Mouse (Mus musculus): ENCODE measurements around the gene Mindy3. TPM values are rescaled to one million over a fixed set of nuclear protein-coding genes. Genes with fewer than 3 reads are reported as not detected.
A peak's percentile ranks its signal among the peaks of the same experiment; 100 is the strongest.

Mindy3 gene
- polyA plus RNA-seq, 1 experiment from 2014 or later: 61.3 TPM

DNA sequence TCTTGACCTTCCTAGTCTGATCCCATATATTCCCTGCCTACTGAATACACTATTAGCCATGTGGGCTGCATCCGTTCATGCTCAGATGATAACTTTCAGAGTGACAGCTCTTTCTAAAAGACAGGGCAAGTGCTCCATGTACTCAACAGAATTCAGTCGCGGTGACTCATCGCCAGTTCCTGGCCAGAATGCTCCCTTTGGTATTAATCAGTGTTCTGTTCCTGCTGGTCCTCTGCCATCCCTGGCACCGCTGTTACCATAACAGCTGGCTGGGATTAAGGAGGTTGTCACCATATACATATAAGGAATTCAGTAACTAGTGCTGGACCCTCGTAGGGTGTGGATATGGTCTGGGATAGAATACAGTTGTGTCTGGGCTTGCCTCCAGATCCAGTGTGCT lies 93.9 kb downstream of the Mindy3 start:
- H3K27me3 ChIP-seq (replicated peaks): no peaks in the 10 kb centered on the region
- H3K36me3 ChIP-seq: no peaks in the 10 kb centered on the region
- WGBS: 78% methylated on average over 6 of the region's 6 CpGs
- no peak overlapping the region for H3K27ac ChIP-seq (replicated peaks)
- H3K9me3 ChIP-seq (replicated peaks): no peaks in the 10 kb centered on the region
- H3K4me2 ChIP-seq: no peak overlapping the region
- no peak overlapping the region for H3K4me3 ChIP-seq (replicated peaks)
- ATAC-seq (ENCODE audit: low FRiP score): no peak
- peaks cover 24% of the 10 kb centered on the region for H3K4me1 ChIP-seq
- H3K9ac ChIP-seq (replicated peaks): no peak overlapping the region

DNA sequence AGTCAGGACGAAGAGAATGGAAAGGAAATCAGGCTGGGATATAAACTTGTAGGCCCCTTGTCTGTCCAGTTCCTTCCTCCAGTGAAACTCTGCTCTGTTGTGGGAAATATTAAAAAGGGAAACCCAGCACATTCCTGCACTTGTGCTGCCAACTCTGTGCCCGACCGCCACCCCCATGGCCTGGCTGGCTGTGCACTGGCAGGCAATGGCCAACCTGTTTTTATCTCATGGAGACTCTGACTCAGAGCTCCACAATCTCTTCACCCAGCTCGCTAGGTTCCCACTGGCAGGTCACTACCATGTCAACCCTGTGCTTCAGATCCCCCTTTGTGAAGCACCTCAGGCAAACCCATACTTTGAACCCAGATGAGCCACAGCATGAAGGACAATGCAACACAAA lies 98.4 kb downstream of the Mindy3 start:
- H3K9me3 ChIP-seq (replicated peaks): no peaks in the 10 kb centered on the region
- no peak for ATAC-seq (ENCODE audit: low FRiP score)
- 89% methylated on average over 4 of the region's 4 CpGs for WGBS
- H3K4me1 ChIP-seq: 0 out of 2 replicates have a peak, but pooled peaks cover 2% of the 10 kb centered on the region
- H3K36me3 ChIP-seq: no peaks in the 10 kb centered on the region
- no peak overlapping the region for H3K27ac ChIP-seq (replicated peaks)
- no peaks in the 10 kb centered on the region for H3K27me3 ChIP-seq (replicated peaks)
- H3K4me2 ChIP-seq: no peak overlapping the region
- H3K9ac ChIP-seq (replicated peaks): no peak overlapping the region
- no peak overlapping the region for H3K4me3 ChIP-seq (replicated peaks)

GRCm38 (mm10) chr2:12318715-12319114 lies 100.6 kb downstream of the Mindy3 start:
- Histone ChIP-seq H3K9me3 (replicated peaks) (no peaks in the 10 kb centered on the region), H3K27me3 (replicated peaks) (no peaks in the 10 kb centered on the region), H3K36me3 (no peaks in the 10 kb centered on the region), H3K9ac (replicated peaks) (no peak overlapping the region), H3K4me2 (no peak overlapping the region), H3K4me1 (0 out of 2 replicates have a peak, but pooled peaks cover 2% of the 10 kb centered on the region), H3K27ac (replicated peaks) (no peak overlapping the region), H3K4me3 (replicated peaks) (no peak overlapping the region)
- WGBS: 91% methylated on average over 3 of the region's 3 CpGs
- ATAC-seq (ENCODE audit: low FRiP score): no peak

DNA sequence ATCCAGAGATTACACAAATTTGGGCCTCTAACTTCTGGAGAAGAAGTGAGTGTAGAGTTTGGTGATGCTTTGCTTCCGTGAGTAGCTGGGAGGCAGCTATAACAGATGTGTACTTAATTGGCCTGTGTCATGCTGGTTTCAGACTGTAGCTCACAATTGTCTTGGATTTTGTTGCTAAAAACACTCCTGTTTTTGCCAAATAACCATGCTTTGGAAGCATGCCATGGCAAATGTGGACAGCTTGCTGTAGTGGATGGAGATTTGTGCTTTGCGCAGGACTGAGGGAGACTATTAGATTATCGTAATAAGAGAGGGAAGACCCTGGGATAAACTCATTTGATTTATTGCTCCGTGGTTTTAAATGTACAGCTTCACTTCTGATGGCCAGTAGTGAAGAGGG lies 101.2 kb downstream of the Mindy3 start:
- Histone ChIP-seq H3K9me3 (replicated peaks) (no peaks in the 10 kb centered on the region), H3K27ac (replicated peaks) (no peak overlapping the region), H3K4me3 (replicated peaks) (no peak overlapping the region), H3K27me3 (replicated peaks) (no peaks in the 10 kb centered on the region), H3K4me2 (no peak overlapping the region), H3K4me1 (0 out of 2 replicates have a peak, but pooled peaks cover 2% of the 10 kb centered on the region), H3K36me3 (no peaks in the 10 kb centered on the region), H3K9ac (replicated peaks) (no peak overlapping the region)
- WGBS: 79% methylated on average over 4 of the region's 4 CpGs
- no peak for ATAC-seq (ENCODE audit: low FRiP score)

DNA sequence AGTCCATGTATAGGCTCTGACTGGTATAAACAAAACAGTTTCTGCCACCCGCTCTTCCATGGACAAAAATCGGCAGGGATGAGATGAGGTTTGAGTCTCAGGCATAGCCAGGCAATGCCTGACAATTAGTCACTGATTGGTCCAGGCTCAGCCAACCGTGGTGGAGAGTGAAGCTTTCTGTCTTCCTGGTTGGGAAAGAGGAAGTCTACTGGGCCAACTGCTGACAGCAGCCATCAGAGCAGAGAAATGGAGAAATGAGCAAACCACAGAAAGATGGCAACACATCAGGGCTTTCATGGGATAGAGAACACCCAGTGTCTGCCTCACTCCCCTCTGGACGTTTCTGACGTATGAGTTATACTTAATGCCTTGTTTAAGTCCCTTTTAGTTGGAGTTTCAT lies 101.9 kb downstream of the Mindy3 start:
- no peak overlapping the region for H3K9ac ChIP-seq (replicated peaks)
- no peaks in the 10 kb centered on the region for H3K36me3 ChIP-seq
- H3K9me3 ChIP-seq (replicated peaks): no peaks in the 10 kb centered on the region
- no peak overlapping the region for H3K4me3 ChIP-seq (replicated peaks)
- 86% methylated on average over 5 of the region's 5 CpGs for WGBS
- H3K27ac ChIP-seq (replicated peaks): no peak overlapping the region
- no peak overlapping the region for H3K4me2 ChIP-seq
- 0 out of 2 replicates have a peak, but pooled peaks cover 2% of the 10 kb centered on the region for H3K4me1 ChIP-seq
- no peaks in the 10 kb centered on the region for H3K27me3 ChIP-seq (replicated peaks)
- ATAC-seq (ENCODE audit: low FRiP score): no peak

- Histone ChIP-seq H3K9me3 (replicated peaks) (no peaks in the 10 kb centered on the region), H3K36me3 (no peaks in the 10 kb centered on the region), H3K4me1 (0 out of 2 replicates have a peak, but pooled peaks cover 2% of the 10 kb centered on the region), H3K27ac (replicated peaks) (no peak overlapping the region), H3K27me3 (replicated peaks) (no peaks in the 10 kb centered on the region), H3K4me3 (replicated peaks) (no peak overlapping the region), H3K9ac (replicated peaks) (no peak overlapping the region), H3K4me2 (no peak overlapping the region)
- no peak for ATAC-seq (ENCODE audit: low FRiP score)
- 40% methylated on average over 7 of the region's 7 CpGs for WGBS
Measured at GRCm38 (mm10) chr2:12316361-12316760, 102.9 kb downstream of the Mindy3 start.

- WGBS: 82% methylated on average over 6 of the region's 6 CpGs
- Histone ChIP-seq H3K27ac (replicated peaks) (no peak overlapping the region), H3K4me3 (replicated peaks) (no peak overlapping the region), H3K9ac (replicated peaks) (no peak overlapping the region), H3K4me2 (no peak overlapping the region), H3K36me3 (no peaks in the 10 kb centered on the region), H3K4me1 (0 out of 2 replicates have a peak, but pooled peaks cover 2% of the 10 kb centered on the region), H3K9me3 (replicated peaks) (no peaks in the 10 kb centered on the region), H3K27me3 (replicated peaks) (no peaks in the 10 kb centered on the region)
- no peak for ATAC-seq (ENCODE audit: low FRiP score)
Measured at GRCm38 (mm10) chr2:12314028-12314427, 105.2 kb downstream of the Mindy3 start.

- Histone ChIP-seq H3K9ac (replicated peaks) (no peak overlapping the region), H3K9me3 (replicated peaks) (no peaks in the 10 kb centered on the region), H3K27ac (replicated peaks) (no peak overlapping the region), H3K36me3 (no peaks in the 10 kb centered on the region), H3K4me2 (no peak overlapping the region), H3K4me1 (no peaks in the 10 kb centered on the region), H3K27me3 (replicated peaks) (no peaks in the 10 kb centered on the region), H3K4me3 (replicated peaks) (no peak overlapping the region)
- no peak for ATAC-seq (ENCODE audit: low FRiP score)
Measured at GRCm38 (mm10) chr2:12308466-12308865, 110.8 kb downstream of the Mindy3 start.

DNA sequence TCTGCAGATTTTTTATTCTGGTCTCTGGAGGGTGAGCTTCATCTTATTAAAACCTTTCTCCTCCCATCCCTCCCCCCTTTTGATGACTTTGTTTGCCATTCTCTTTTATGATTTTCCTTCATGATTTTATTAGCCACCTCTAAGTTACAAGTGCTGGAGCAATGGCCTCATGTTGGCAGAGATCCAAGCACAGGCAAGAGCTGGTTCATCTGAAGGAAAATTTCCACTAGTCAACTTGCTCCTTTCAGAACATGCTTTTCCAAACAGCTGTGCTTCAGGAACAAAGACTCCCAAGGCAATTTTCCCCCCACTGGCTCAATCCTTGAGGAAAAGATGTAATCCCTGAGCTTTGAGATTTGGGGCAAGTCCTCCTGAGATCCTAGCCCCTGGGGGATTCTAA lies 112.0 kb downstream of the Mindy3 start:
- no peak overlapping the region for H3K9ac ChIP-seq (replicated peaks)
- no peak overlapping the region for H3K27ac ChIP-seq (replicated peaks)
- H3K4me3 ChIP-seq (replicated peaks): no peak overlapping the region
- ATAC-seq (ENCODE audit: low FRiP score): no peak
- H3K4me2 ChIP-seq: no peak overlapping the region
- H3K36me3 ChIP-seq: no peaks in the 10 kb centered on the region
- H3K27me3 ChIP-seq (replicated peaks): no peaks in the 10 kb centered on the region; the same call in 1 of the 2 replicates
- no peaks in the 10 kb centered on the region for H3K4me1 ChIP-seq
- H3K9me3 ChIP-seq (replicated peaks): no peaks in the 10 kb centered on the region

- H3K27ac ChIP-seq (replicated peaks): no peak overlapping the region
- H3K4me3 ChIP-seq (replicated peaks): no peak overlapping the region
- H3K4me2 ChIP-seq: no peak overlapping the region
- WGBS: 86% methylated on average over 9 of the region's 9 CpGs
- no peak overlapping the region for H3K9ac ChIP-seq (replicated peaks)
- H3K36me3 ChIP-seq: no peaks in the 10 kb centered on the region
- peaks cover 12% of the 10 kb centered on the region for H3K27me3 ChIP-seq (replicated peaks)
- H3K4me1 ChIP-seq: peaks cover 14% of the 10 kb centered on the region; the same call in 1 of the 2 replicates
- no peaks in the 10 kb centered on the region for H3K9me3 ChIP-seq (replicated peaks)
- ATAC-seq (ENCODE audit: low FRiP score): no peak
Measured at GRCm38 (mm10) chr2:12305064-12305650, 114.1 kb downstream of the Mindy3 start.

DNA sequence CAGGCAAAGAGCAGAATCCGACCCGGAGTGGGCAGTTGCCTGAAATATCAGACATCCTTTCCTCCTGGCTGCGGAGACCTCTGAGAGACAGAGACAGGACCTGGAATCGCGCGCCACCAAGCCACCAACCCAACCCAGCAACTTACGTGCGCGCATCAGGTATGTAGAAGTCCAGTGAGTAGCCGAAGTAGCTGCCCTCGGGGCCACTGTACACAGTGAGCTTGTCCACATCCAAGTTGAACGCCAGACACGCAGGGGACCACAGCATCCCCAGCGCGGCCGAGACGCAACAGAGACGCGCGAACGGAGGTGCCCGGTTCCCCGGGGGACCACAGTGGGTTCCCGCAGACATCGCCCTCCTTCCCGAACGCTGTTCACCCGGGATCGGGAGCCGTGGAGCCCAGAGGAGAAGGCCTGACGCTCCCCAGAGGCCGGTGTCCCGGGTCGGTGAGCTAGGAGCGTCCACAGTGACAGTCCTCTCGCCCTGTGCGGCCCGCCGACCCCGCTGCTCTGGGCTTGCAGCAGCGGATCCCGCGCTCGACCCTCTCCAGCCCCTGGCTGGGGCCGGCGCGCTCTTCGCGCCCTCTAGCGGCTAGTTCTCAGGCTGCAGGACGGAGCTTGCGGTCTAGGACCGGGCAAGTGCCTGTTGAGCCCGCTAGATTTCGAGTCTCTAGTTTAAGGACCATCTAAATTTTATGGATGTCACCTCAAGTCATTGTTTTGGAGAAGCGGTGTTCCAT lies 117.7 kb downstream of the Mindy3 start, which contains the start of gene Itga8:
Gene Itga8 (minus strand): TSS at position 492 of the 740 bp plus-strand sequence.
- Histone ChIP-seq H3K4me1 (peaks cover 14% of the 10 kb centered on the region; the same call in 1 of the 2 replicates), H3K4me3 (replicated peaks) (peak within 1 kb of the TSS; percentile 72), H3K27ac (replicated peaks) (no peak within 1 kb of the TSS), H3K9me3 (replicated peaks) (no peaks in the 10 kb centered on the region), H3K9ac (replicated peaks) (peak within 1 kb of the TSS; percentile 70), H3K36me3 (no peaks in the 10 kb centered on the region), H3K27me3 (replicated peaks) (peaks cover 12% of the 10 kb centered on the region), H3K4me2 (peak within 1 kb of the TSS; percentile 91)
- under 1% methylated on average over 56 of the region's 56 CpGs for WGBS
- peak; percentile 98 for ATAC-seq (ENCODE audit: low FRiP score)

Data from neural tube, embryonic 15.5 days (tissue).